Mouse (Mus musculus): ENCODE measurements around the gene Coil. TPM values are rescaled to one million over a fixed set of nuclear protein-coding genes. Genes with fewer than 3 reads are reported as not detected.
"Not testable (repeated sequence)": the region's sequence is repeated elsewhere in the genome, so short reads cannot be mapped to it uniquely, and the experiment has no call there.

Gene Coil
- total RNA-seq, 2 experiments from 2014 or later: 20.9 to 21.7 TPM

GRCm38 (mm10) chr11:89022120-89022731 lies 52.2 kb downstream of the Coil start:
- no peak for DNase-seq (ENCODE audit: low spot score in 2 of 2)
- H3K27ac ChIP-seq: no peak overlapping the region
- H3K4me3 ChIP-seq: no peak overlapping the region
- no peak for TF ChIP-seq CTCF (conservative IDR thresholded peaks at IDR 0.05)

- no peak for DNase-seq (ENCODE audit: low spot score in 2 of 2)
- no peak for TF ChIP-seq CTCF (conservative IDR thresholded peaks at IDR 0.05)
- Histone ChIP-seq H3K4me3 (no peak overlapping the region), H3K27ac (no peak overlapping the region)
These were observed 53.4 kb downstream of the Coil start for GRCm38 (mm10) chr11:89023477-89023876.

GRCm38 (mm10) chr11:89024181-89024881 lies 54.3 kb downstream of the Coil start:
- peak in 1 of 2 experiments; percentile 14 for DNase-seq (ENCODE audit: low spot score in 2 of 2)
- TF ChIP-seq CTCF (conservative IDR thresholded peaks at IDR 0.05): no peak
- Histone ChIP-seq H3K4me3 (no peak overlapping the region), H3K27ac (0 out of 2 replicates have a peak overlapping the region, but pooled peaks have one; percentile 1)

- no peak for DNase-seq (ENCODE audit: low spot score in 2 of 2)
- Histone ChIP-seq H3K4me3 (no peak overlapping the region), H3K27ac (no peak overlapping the region)
- TF ChIP-seq CTCF (conservative IDR thresholded peaks at IDR 0.05): no peak
These were observed 55.6 kb downstream of the Coil start for GRCm38 (mm10) chr11:89025603-89026002.

GRCm38 (mm10) chr11:89026117-89026516 lies 56.1 kb downstream of the Coil start:
- Histone ChIP-seq H3K27ac (no peak overlapping the region), H3K4me3 (no peak overlapping the region)
- DNase-seq (ENCODE audit: low spot score in 2 of 2): no peak
- no peak for TF ChIP-seq CTCF (conservative IDR thresholded peaks at IDR 0.05)

- TF ChIP-seq CTCF (conservative IDR thresholded peaks at IDR 0.05): no peak
- Histone ChIP-seq H3K4me3 (no peak overlapping the region), H3K27ac (no peak overlapping the region)
- DNase-seq (ENCODE audit: low spot score in 2 of 2): no peak
These were observed 57.9 kb downstream of the Coil start for GRCm38 (mm10) chr11:89027955-89028361.

- H3K4me3 ChIP-seq: no peak overlapping the region
- no peak overlapping the region for H3K27ac ChIP-seq
- no peak for DNase-seq (ENCODE audit: low spot score in 2 of 2)
- no peak for TF ChIP-seq CTCF (conservative IDR thresholded peaks at IDR 0.05)
These were observed 58.9 kb downstream of the Coil start for GRCm38 (mm10) chr11:89028871-89029405.

- no peak overlapping the region for H3K27ac ChIP-seq
- no peak for TF ChIP-seq CTCF (conservative IDR thresholded peaks at IDR 0.05)
- no peak for DNase-seq (ENCODE audit: low spot score in 2 of 2)
- H3K4me3 ChIP-seq: no peak overlapping the region
These were observed 60.5 kb downstream of the Coil start for GRCm38 (mm10) chr11:89030552-89030951.

GRCm38 (mm10) chr11:89031189-89031588 lies 61.1 kb downstream of the Coil start:
- no peak for TF ChIP-seq CTCF (conservative IDR thresholded peaks at IDR 0.05)
- Histone ChIP-seq H3K27ac (no peak overlapping the region), H3K4me3 (no peak overlapping the region)
- DNase-seq (ENCODE audit: low spot score in 2 of 2): no peak

- no peak for DNase-seq (ENCODE audit: low spot score in 2 of 2)
- TF ChIP-seq CTCF (conservative IDR thresholded peaks at IDR 0.05): peak; percentile 55
- Histone ChIP-seq H3K4me3 (no peak overlapping the region), H3K27ac (no peak overlapping the region)
These were observed 64.5 kb downstream of the Coil start for GRCm38 (mm10) chr11:89034592-89034991.

GRCm38 (mm10) chr11:89035552-89035951 lies 65.5 kb downstream of the Coil start:
- no peak overlapping the region for H3K27ac ChIP-seq
- H3K4me3 ChIP-seq: no peak overlapping the region
- no peak for DNase-seq (ENCODE audit: low spot score in 2 of 2)
- no peak for TF ChIP-seq CTCF (conservative IDR thresholded peaks at IDR 0.05)

- no peak overlapping the region for H3K27ac ChIP-seq
- DNase-seq (ENCODE audit: low spot score in 2 of 2): no peak
- no peak for TF ChIP-seq CTCF (conservative IDR thresholded peaks at IDR 0.05)
- H3K4me3 ChIP-seq: no peak overlapping the region
These were observed 68.4 kb downstream of the Coil start for GRCm38 (mm10) chr11:89038496-89038895.

- peak in 1 of 2 experiments; percentile 49 for DNase-seq (ENCODE audit: low spot score in 2 of 2)
- TF ChIP-seq CTCF (conservative IDR thresholded peaks at IDR 0.05): peak; percentile 95
- Histone ChIP-seq H3K27ac (no peak overlapping the region), H3K4me3 (no peak overlapping the region)
These were observed 69.3 kb downstream of the Coil start for GRCm38 (mm10) chr11:89039325-89039724.

GRCm38 (mm10) chr11:89041073-89041472 lies 71.0 kb downstream of the Coil start:
- not testable (repeated sequence) for H3K4me3 ChIP-seq; H3K27ac ChIP-seq; DNase-seq (ENCODE audit: low spot score in 2 of 2)

Other genes with a start within 250 kb of the Coil start
- gene Akap1, start 105.7 kb upstream of the Coil start, total RNA-seq (2021): 10 to 100 TPM; 38.9 to 40.3 TPM
- 10 to 100 TPM; 13.2 to 13.9 TPM for gene Scpep1, start 14.8 kb upstream of the Coil start, total RNA-seq (2021)
- gene Elobl, start 3.3 kb upstream of the Coil start, total RNA-seq (2021): not detected
- 1 to 10 TPM; 4.8 to 4.9 TPM for gene Trim25, start 29.1 kb downstream of the Coil start, total RNA-seq (2021)
- 10 to 100 TPM; 49.5 to 49.7 TPM for gene Dgke, start 96.6 kb downstream of the Coil start, total RNA-seq (2021)
- not detected for gene Gm525, start 103.6 kb downstream of the Coil start, total RNA-seq (2021)

Measured in layer of hippocampus, adult 2 months (tissue).